Mouse (Mus musculus) erythroblast, embryonic 14.5 days (primary cell): ENCODE data around the gene Ncoa7.

Experiments
- GATA1 ChIP-seq: IDR thresholded peaks from 2 replicates; pipeline ENCODE4 v1.6.1; 2012; ENCODE audit warnings: low read length, inconsistent platforms, mixed read lengths
- TAL1 ChIP-seq: IDR thresholded peaks from 3 replicates; pipeline ENCODE4 v1.6.1; 2012; ENCODE audit warnings: low read length, inconsistent platforms, mixed read lengths

- TF ChIP-seq GATA1 (no peak), TAL1 (no peak)
Observed at GRCm38 (mm10) chr10:30608109-30608508, 195.0 kb downstream of the Ncoa7 start.
